Mouse (Mus musculus) megakaryocyte-erythroid progenitor cell, adult 5-6 weeks (primary cell): Measurements from ENCODE around the gene Ism2. TPM values are rescaled to one million over a fixed set of nuclear protein-coding genes. Genes with fewer than 3 reads are reported as not detected.
"Not testable (repeated sequence)": the region's sequence is repeated elsewhere in the genome, so short reads cannot be mapped to it uniquely, and the experiment has no call there.

Source experiments
- ATAC-seq: replicated peaks from 2 replicates; pipeline ENCODE4 v1.8.0; 2016; ENCODE audit warnings: mild to moderate bottlenecking, inconsistent platforms; ENCODE audit not compliant: severe bottlenecking, poor library complexity, low FRiP score, low TSS enrichment
- total RNA-seq, 2 experiments: library from RNA; stranded (forward) in 1 of 2; stranded (reverse) in 1 of 2; fragments of 200-1000, 215-1000 nt in 1 of 2; fragments of >200 nt in 1 of 2; fragmentation: Nextera tagmentation in 1 of 2; gene quantifications; 2 replicates each; pipeline ENCODE4 v1.2.3; 2014 to 2017

Gene Ism2
- total RNA-seq, 2 experiments from 2014 or later, result not detected

GRCm38 (mm10) chr12:87299037-87299656 is 358 bp downstream of the Ism2 start:
- peak; percentile 35 for ATAC-seq

DNA sequence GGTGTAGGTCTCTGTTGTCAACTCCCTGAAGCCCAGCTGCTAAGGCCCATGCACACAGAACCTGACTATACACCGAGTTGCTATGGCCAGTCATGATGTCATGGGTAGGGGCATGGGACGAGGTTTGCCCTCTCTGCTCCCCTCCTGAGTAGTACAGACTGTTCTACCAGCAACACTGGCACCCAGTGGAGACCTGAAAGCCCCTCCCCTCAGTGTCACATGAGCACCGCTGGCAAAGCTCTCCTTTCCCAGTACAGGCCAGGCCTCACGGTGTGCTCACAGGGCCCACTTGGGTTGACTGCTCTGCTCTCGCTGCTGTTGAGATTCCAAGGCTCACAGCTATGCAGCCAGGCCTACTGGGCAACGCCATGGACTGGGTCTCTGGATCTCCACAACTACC is 5.6 kb downstream of the Ism2 start:
- peak; percentile 23; the same call in 1 of the 2 replicates for ATAC-seq

DNA sequence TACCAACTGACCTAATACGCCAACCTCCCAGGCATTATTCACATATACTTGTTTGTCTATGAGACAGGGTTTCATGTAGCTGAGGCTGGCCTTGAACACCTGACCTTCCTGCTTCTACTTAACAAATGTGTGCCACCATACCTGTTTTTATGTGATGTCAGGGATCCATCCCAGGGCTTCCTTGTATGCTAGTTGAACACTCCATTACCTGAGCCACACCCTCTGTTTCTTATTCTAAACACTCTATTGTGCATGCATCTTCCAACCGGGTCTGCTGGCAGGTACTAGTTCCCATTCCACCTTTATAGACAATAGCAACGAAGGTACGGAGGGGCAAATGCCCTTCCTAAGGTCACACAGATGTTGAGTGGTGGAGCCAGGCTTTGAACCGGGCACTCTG is 10.4 kb downstream of the Ism2 start:
- no peak for ATAC-seq

DNA sequence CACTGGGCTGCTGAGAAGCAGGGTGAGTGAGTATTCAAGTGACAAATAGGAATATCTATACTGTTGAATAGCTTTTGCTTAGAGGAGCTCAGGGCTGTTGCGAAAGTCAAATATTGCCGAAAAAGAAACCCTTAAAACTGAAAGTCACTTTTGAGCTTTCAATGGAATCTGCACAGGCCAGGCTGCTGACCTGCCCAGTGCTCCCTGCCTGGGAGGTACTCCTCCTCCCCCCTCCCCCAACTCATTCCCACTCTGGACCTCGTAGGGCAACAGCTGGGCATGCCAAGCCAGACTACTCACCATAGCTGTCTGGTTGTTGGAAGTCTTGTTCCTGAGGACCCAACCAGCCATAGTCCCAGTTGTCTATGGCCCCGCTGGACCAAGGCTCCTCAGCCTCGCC is 14.8 kb downstream of the Ism2 start:
- 0 out of 2 replicates have a peak, but pooled peaks have one; percentile 15 for ATAC-seq

DNA sequence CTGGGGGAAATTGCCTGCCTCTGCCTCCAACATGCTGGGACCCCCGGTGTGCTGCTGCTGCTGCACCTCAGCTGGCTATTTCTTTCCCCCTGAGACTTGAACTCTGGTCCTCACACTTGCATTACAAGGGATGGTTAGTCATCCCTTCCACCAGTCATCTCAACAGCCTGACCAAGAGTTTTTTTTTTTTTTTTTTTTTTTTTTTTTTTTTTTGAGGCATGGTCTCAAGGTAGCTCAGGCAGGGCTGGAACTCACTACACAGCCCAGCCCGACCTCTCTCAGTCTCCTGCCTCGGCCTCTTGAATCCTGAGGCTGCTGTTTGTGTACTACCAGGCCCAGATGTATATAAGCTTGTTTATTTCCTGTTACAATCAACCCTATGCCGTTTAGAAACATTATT is 15.2 kb downstream of the Ism2 start:
- no peak for ATAC-seq

- no peak for ATAC-seq
These were observed 15.8 kb downstream of the Ism2 start for GRCm38 (mm10) chr12:87283706-87284105.

DNA sequence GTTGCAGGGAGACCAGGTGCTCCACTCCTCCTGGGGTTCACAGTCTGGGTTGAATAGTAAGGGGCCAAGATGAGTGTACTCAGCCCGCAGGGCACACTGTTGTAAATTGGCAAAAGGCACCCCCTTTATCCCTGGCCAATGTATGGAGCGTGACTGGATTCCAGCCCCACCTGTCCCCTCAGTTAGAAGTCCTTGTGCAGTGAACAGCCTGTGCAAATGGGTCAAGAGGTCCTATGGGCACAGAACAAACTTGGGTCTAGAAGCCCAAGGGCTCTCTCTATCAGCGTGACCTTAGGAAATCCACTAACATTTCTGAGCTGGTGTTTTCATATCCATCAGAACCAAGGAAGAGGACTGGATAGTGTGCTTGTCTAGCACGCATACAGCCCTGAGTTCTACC is 16.8 kb downstream of the Ism2 start:
- no peak for ATAC-seq

- no peak for ATAC-seq
These were observed 17.7 kb downstream of the Ism2 start for GRCm38 (mm10) chr12:87281766-87282165.

DNA sequence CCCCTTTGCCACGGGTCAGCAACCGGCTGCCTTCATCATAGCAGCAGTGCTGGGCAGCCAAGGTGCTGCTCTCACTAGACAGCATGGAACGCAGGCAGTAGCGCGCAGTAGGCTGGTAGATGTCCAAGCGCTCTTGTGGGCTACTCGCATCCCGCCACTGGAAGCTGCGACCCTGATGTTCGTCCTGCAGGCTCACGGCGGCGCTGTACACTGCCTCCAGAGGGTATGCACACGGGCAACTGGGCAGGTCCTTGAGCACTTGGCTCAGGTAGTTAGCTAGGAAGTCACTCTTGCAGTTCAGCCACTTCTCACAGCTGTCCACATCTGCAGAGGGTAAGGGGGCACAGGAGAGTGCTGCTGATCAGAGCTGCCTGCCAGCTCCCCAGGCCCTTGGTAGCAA is 19.6 kb downstream of the Ism2 start:
- no peak for ATAC-seq

DNA sequence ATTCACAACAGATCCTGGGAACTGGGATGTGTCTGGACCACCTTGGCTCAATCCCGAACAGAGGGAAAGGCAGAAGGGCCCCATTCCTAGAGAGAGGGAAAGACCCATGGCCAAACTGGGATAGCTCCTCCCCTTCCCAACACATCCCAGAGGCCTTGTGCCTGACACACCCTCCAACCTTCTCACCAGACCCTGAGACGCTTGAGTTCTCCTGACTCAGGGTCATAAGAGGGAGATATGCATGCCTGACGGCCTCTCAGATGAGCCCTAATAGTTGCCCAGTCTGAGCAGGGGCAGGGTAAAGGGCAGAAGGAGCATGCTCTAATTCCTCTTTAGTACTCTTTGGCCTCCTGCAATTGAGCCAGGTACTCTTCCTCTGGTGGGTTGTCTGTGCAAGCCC is 20.2 kb downstream of the Ism2 start:
- ATAC-seq, result no peak

GRCm38 (mm10) chr12:87278118-87278730 is 21.3 kb downstream of the Ism2 start:
- ATAC-seq, result peak; percentile 38

DNA sequence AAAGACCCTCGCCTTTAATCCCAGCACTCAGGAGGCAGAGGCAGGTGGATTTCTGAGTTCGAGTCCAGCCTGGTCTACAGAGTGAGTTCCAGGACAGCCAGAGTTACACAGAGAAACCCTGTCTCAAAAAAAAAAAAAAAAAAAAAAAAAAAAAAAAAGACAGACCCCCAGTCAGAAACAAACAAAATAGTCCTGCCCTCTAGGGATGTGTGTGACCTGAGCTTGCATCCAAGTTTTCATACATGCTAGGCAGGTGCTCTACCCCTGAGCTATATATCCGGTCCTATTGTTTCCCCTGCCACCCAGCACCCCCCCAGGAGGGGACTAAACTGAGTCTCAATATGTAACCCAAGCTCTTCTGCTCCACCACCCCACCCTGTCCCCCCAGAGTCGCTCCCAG is 22.3 kb downstream of the Ism2 start:
- not testable (repeated sequence) for ATAC-seq

DNA sequence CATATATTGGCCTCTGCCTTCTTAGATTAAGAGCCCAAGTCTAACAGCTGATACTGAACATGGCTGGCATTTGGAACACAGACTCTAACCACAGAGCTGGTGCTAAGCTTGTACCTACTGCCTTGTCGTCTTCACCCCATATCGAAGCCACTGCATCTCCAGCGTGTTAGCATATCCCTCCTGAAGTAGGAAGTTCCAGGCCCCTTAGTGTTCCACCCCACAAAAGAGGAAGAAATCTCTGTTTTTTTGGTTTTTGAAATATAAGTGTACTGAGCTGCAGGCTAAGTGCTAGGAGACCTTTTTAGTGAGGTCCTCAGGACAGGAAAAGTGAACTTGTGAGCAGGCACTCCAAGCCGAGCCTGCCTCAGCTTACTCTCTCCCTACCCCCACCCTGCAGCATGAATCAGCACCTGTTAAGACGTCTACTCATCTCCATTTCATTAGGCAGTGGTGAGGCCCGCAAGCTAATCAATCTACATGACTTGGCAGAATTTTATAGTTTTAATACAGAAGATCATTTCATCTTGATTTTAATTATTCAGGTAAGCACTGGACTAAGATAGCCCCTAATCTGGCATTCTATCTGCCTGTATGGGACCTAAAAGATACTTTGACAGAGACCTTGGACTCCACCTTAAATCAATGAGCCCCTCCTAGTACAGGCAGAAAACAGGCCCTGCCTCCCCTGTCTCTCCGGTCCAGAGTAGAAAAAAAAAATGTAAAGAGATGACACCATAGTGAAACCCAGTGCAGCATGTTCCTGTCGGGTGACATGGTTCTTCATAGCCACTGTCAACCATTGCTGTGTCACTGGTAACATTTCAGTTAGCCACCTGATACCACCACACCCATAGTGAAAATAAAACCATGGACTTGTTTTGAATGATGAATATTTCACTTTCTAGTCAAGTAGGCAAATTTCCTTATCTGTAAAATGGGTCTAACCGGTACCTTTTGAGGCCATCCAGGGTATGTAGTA is 24.4 kb downstream of the Ism2 start:
- ATAC-seq, result no peak

- no peak for ATAC-seq
These were observed 31.8 kb downstream of the Ism2 start for GRCm38 (mm10) chr12:87267682-87268081.

DNA sequence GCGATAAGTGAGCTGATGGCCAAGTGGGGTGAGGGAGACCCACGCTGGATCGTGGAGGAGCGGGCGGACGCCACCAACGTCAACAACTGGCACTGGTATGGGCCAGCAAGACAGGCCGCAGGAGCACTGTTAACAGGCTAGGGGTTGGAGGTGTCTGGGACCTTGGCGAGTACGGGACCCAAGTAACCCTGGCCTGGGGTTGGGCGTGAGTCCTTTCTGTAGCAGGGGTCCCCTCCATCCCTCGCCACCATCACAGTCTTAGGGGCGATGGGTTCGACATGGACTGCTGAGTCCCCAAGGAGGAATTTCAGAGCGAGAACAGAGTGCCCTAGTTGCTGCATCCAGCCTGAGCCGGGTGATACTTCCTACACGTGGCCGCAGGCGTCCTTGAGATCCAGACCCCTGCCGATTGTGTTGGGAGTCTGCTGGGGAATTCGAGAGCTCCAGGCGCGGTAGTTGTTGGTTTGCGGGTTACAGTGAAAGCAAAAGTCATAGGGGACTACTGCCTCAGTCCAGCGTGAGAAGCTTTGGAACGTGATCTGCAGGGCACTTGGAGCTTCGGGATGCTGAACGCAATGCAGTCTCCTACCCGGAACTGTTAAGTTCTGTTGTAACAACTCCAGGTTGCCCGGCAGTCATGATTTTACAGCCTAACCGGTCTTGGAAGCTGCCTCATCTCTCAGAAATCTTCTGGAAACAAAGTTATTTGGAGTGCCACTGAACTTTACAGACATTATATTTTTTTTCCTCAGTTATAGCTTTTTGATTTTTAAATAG is 32.5 kb downstream of the Ism2 start:
- peak; percentile 21 for ATAC-seq

- peak; percentile 92 for ATAC-seq
These were observed 33.2 kb downstream of the Ism2 start, which contains the start of the genes Vipas39 and Ahsa1 for GRCm38 (mm10) chr12:87266108-87266826. Gene Vipas39, minus strand, starts transcription at chr12:87266256. Gene Ahsa1, plus strand, starts transcription at chr12:87266479.

- no peak for ATAC-seq
These were observed 34.1 kb downstream of the Ism2 start for GRCm38 (mm10) chr12:87265444-87265843.

- no peak for ATAC-seq
These were observed 38.9 kb downstream of the Ism2 start for GRCm38 (mm10) chr12:87260562-87260961.

GRCm38 (mm10) chr12:87256629-87257028 is 42.9 kb downstream of the Ism2 start:
- peak; percentile 74 for ATAC-seq
